Mouse (Mus musculus): Measurements from ENCODE around the gene Siah1b.

Siah1b gene

GRCm38 (mm10) chrX:164076040-164076775 is at the start of gene Siah1b:
Gene Siah1b (minus strand): TSS chrX:164076493.
- DNase-seq, result peak; percentile 95

DNA sequence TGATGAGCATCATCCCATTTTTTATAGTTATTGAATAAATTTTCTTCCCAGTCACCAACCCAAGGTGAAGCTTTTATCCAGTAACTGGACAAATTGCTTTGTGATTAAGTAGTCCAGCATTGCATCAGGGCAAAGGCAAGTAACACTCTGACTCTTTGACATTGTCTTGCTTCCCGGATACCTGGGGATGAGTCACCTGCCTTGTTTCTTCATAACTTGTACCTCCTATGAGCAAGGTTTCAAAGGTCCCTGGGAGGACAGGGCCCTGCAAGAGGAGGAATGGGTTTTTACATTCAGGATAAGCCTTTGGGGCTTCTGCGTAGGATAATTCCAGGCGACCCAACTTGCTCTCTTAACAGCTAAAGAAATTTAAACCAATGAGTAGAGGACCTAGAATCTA is 47.6 kb upstream of the Siah1b start:
- DNase-seq, result no peak

DNA sequence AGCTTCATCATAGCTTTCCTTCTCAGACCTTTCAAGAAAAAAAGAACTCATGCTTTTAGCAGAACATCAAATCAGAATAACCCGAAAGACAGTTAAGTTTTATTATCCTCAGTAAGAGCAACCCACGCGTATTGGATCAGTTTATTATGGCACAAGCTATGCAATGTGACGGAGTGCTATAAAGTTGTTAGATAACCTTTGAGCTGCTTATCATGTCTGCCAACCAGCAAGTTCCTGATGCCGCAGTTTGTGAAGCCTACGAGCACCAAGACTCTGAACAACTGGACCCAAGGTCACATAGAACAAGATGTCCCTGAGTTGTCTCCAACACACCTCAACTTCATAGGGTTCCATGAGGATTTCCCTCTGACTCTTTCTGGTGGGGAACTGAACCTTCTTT is 37.5 kb upstream of the Siah1b start:
- DNase-seq, result no peak

GRCm38 (mm10) chrX:164111146-164111545 is 34.9 kb upstream of the Siah1b start:
- DNase-seq, result no peak

GRCm38 (mm10) chrX:164102656-164103055 is 26.4 kb upstream of the Siah1b start:
- no peak for DNase-seq

- no peak for DNase-seq
Observed at GRCm38 (mm10) chrX:164102198-164102597, 25.9 kb upstream of the Siah1b start.

GRCm38 (mm10) chrX:164101483-164101882 is 25.2 kb upstream of the Siah1b start:
- DNase-seq, result no peak

- no peak for DNase-seq
Observed at GRCm38 (mm10) chrX:164095838-164096237, 19.5 kb upstream of the Siah1b start.

DNA sequence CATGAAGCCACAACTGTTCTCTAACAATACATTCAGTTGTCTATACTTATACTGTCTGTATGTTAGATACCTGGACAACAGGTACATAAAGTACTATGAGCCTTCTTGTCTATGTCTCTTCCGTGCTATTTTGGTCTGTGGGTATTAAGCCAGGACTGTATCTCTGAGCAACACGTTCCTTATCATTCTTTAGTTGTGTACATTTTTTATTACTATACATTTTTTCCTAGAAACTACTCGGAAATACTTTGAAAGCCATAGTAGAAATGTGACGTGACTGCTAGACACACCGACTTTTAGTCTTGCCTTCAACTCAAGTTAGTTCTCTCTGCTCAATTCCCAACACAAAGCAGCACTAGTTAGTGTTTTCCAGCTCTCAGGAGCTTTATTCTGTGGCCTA is 17.1 kb upstream of the Siah1b start:
- no peak for DNase-seq

DNA sequence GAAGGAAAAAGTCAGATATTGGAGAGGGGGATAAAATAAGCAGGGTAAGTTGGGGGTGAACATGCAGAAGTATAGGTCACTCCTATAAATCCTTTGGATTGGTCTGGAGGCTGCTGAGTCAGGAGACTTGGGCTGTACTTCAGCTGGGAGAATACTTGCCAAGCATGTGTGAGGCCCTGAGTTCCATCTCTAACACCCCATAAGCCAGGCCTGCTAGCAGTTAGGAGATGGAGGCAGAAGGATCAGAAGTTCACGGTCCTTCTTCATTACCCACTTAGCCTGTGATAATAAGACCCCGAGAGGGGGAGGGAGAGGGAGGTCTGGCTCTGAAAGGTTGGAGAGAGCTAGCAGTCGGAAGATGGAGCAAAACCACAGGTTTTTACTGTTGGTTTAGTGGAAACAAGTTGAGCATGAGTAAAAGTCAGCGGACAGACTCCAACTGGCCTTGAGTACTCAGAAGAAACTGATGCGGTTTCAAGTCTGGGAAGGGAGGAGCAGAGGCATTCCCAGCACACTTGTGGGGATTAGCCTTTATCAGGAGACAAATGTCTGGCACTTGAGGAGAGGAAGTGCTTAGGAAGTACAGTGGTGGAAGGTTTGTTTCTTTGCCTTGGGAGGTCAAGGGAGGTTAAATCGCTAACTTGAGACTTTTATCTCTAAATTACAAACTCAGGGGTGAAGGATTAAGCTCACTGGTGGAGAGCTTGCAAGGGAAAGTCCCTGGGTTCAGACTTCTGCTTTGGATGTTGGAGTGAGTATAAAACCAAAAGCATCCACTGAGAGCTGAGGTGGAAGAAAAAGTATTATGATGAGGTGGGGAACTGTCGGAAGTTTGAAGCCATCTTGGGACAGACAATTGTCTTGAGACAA is 16.2 kb upstream of the Siah1b start:
- DNase-seq, result no peak

DNA sequence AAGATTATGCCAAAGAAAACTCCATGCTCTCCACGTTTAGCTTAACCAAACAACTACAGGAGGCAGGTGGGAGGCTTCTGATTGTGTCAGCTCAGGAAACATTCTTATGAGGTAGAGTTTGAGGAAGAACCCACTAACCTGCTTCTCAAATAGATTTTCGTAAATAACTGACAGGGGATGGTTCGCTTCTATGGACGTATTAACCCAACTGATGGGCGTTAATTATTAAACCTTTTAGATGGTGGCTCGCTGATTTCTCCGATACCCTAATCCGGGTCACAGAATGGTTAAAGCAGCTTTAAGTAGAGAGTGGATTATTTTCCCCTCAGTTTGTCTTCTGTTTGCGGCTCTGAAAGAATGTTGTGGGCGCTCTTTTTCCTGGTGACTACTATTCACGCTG is 13.6 kb upstream of the Siah1b start:
- peak; percentile 15 for DNase-seq

DNA sequence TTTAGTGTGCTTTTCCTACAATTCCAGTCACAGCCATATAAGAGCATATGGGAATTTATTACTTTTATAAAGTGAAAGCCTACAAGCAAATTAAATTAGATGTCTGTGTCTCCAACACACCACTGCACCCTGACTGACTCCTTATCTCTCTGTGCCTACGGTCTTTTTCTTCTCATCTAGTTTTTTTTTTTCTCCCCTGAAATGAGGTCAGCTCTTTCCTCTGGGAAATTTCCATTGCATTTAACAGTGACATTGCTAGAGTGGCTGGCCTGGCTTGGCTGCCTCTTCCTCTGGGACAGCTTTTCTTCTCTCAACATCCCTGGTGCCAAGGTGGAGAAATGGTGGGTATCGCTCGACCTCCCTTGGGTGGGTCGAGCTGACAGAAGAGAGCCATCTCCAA is 12.3 kb upstream of the Siah1b start, which contains the start of gene Cltrn:
Gene Cltrn (plus strand): TSS at position 249 of the 400 bp plus-strand sequence.
- no peak for DNase-seq

GRCm38 (mm10) chrX:164082030-164082429 is 5.7 kb upstream of the Siah1b start:
- no peak for DNase-seq

DNA sequence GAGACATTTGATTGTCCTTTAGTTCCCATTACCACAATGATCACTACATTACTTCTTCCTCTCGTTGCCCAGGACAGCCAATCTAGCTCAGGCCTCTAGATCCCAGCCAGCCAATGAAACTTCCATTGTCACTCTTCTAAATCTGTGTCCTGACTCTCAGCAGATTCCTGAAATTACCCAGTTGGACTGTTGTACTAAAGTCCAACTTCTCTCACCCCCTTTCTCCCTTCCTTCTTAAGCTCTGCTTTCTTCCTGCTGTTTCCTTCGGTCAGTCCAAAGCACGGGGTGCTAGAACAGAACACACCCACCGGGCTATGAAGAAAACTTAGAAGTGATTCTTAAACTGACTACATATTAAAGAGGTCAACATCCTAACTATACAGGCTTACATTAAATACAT is 7.3 kb downstream of the Siah1b start:
- DNase-seq, result peak; percentile 28

GRCm38 (mm10) chrX:164066185-164066584 is 10.1 kb downstream of the Siah1b start:
- DNase-seq, result peak; percentile 33

- DNase-seq, result no peak
Observed at GRCm38 (mm10) chrX:164059070-164059469, 17.2 kb downstream of the Siah1b start.

- no peak for DNase-seq
Observed at GRCm38 (mm10) chrX:164058523-164058922, 17.8 kb downstream of the Siah1b start.

DNA sequence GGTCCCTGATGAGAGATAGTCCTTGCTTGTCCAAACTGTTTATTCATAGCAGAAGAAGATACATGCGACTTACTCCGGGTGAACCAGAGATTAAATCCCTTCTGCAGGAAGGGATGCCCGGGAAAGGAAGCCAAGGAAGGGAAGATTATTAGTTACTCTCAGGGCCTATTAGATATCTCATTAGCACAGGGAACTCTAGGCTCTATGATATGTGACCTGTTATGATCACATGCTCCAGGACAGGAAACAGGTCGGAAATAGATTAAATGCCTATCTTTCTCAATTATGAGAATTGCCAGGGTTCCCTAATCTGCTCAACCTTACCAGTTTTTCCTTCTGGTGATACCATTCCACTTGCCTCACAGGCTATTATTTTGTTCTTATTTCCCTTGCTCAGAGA is 20.6 kb downstream of the Siah1b start:
- DNase-seq, result no peak

- no peak for DNase-seq
Observed at GRCm38 (mm10) chrX:164046736-164047135, 29.6 kb downstream of the Siah1b start.

GRCm38 (mm10) chrX:164042069-164042468 is 34.2 kb downstream of the Siah1b start:
- no peak for DNase-seq

GRCm38 (mm10) chrX:164038882-164039281 is 37.4 kb downstream of the Siah1b start:
- no peak for DNase-seq

- peak; percentile 30 for DNase-seq
Observed at GRCm38 (mm10) chrX:164035931-164036330, 40.4 kb downstream of the Siah1b start.

- no peak for DNase-seq
Observed at GRCm38 (mm10) chrX:164035401-164035800, 40.9 kb downstream of the Siah1b start.

- peak; percentile 40 for DNase-seq
Observed at GRCm38 (mm10) chrX:164032526-164032925, 43.8 kb downstream of the Siah1b start.
